Mouse (Mus musculus) ovary, adult 2 months (tissue): Measurements from ENCODE around the gene Mrpl10. TPM values are rescaled to one million over a fixed set of nuclear protein-coding genes. Genes with fewer than 3 reads are reported as not detected.

Experiments
- polyA plus RNA-seq: library from polyadenylated mRNA; depleted of rRNA; stranded (reverse); fragments of >200 nt; gene quantifications from 2 replicates; pipeline ENCODE4 v1.2.3, GENCODE M21; 2012; rRNA removed

The Mrpl10 gene
- polyA plus RNA-seq, result 92.3 and 113 TPM in 2 replicates

GRCm38 (mm10) chr11:97041022-97041899, at the start of gene Mrpl10, which contains the start of gene Lrrc46:
TSS of gene Mrpl10 (plus strand) at chr11:97041560.
TSS of gene Lrrc46 (minus strand) at chr11:97041407.

GRCm38 (mm10) chr11:97013121-97013670, 28.2 kb upstream of the Mrpl10 start, which contains the start of gene Sp6:
TSS of gene Sp6 (plus strand) at chr11:97013394.

GRCm38 (mm10) chr11:97029686-97030417, 11.5 kb upstream of the Mrpl10 start, which contains the start of gene Scrn2:
TSS of gene Scrn2 (plus strand) at chr11:97029938.

GRCm38 (mm10) chr11:97050216-97050943, 9.0 kb downstream of the Mrpl10 start, which contains the start of gene Osbpl7:
TSS of gene Osbpl7 (plus strand) at chr11:97050628.

Other genes with a start within 250 kb of the Mrpl10 start
- gene Nfe2l1, start 211.6 kb upstream of the Mrpl10 start, polyA plus RNA-seq, result 227 and 361 TPM in 2 replicates
- gene Copz2, start 191.7 kb upstream of the Mrpl10 start, polyA plus RNA-seq, result 41.8 and 93.3 TPM in 2 replicates
- 60.2 and 65.7 TPM in 2 replicates for gene Cdk5rap3, start 125.1 kb upstream of the Mrpl10 start, polyA plus RNA-seq
- 10.8 and 20.4 TPM in 2 replicates for gene Prr15l, start 113.5 kb upstream of the Mrpl10 start, polyA plus RNA-seq
- 55.7 and 83.0 TPM in 2 replicates for gene Pnpo, start 97.6 kb upstream of the Mrpl10 start, polyA plus RNA-seq
- 13.0 and 18.2 TPM in 2 replicates for gene Sp2, start 58.6 kb upstream of the Mrpl10 start, polyA plus RNA-seq
- 0.41 and 0.48 TPM in 2 replicates for gene Sp6, start 28.2 kb upstream of the Mrpl10 start, polyA plus RNA-seq
- 47.9 and 54.8 TPM in 2 replicates for gene Scrn2, start 11.6 kb upstream of the Mrpl10 start, polyA plus RNA-seq
- 4.8 and 4.9 TPM in 2 replicates for gene Lrrc46, start 153 bp upstream of the Mrpl10 start, polyA plus RNA-seq
- 15.7 and 17.9 TPM in 2 replicates for gene Osbpl7, start 9.1 kb downstream of the Mrpl10 start, polyA plus RNA-seq
- gene Tbx21, start 73.8 kb downstream of the Mrpl10 start, polyA plus RNA-seq, result 0.43 and 0.75 TPM in 2 replicates
- gene Tbkbp1, start 109.9 kb downstream of the Mrpl10 start, polyA plus RNA-seq, result 30.1 and 40.3 TPM in 2 replicates
- 32.3 and 39.8 TPM in 2 replicates for gene Kpnb1, start 146.3 kb downstream of the Mrpl10 start, polyA plus RNA-seq
- 25.6 and 48.4 TPM in 2 replicates for gene Npepps, start 239.1 kb downstream of the Mrpl10 start, polyA plus RNA-seq